Mouse (Mus musculus) cerebellum, postnatal 14 days (tissue): ENCODE data around the gene Olfr716.
"Not testable (repeated sequence)": the region's sequence is repeated elsewhere in the genome, so short reads cannot be mapped to it uniquely, and the experiment has no call there.

Source experiments
- DNase-seq, 2 experiments: peaks; one replicate each; pipeline ENCODE4 v3.0.0; 2021; ENCODE audit warnings: mixed read lengths in 2 of 2

Olfr716 gene

DNA sequence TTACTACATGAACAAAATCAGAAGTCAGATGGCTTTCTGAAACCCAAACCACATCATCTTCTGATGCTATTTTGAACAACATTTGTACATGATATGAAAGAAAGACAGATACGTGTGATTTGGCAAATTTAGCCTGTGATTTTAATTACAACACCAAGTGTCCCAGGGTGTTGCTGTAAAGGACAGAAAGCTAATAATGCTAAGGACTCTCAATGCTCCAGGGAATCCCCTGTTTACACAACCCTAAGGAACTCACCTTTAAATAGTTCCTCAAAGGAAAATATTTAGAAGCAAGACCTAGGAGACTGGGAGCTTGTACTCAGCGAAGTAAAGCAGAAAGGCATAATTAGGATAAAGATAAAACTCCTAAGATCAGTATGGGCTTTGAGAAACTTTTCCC is at the start of gene Olfr716:
TSS of gene Olfr716 (plus strand) at position 301 of the 400 bp plus-strand sequence.
- DNase-seq = not testable (repeated sequence)

DNA sequence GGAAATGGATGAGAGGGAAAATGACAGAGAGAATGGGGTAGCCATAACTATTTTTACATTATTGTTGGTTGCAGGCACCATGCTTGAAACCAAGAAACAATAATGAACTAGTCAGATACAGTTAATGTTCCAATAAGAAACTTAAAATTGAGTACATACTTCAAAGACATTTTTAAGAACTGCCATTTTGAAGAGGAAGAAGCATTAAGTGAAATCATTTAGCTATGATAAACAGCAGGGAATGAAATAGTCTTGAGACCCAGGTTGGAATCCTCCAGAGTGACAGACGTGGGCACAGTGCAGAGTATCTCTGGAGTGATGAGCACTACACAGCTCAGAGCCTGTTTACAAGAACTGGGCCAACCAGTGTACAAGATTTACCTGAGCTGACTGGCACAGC is 45.2 kb upstream of the Olfr716 start, which contains the start of gene Olfr17:
TSS of gene Olfr17 (plus strand) at position 301 of the 400 bp plus-strand sequence.
- no peak for DNase-seq

DNA sequence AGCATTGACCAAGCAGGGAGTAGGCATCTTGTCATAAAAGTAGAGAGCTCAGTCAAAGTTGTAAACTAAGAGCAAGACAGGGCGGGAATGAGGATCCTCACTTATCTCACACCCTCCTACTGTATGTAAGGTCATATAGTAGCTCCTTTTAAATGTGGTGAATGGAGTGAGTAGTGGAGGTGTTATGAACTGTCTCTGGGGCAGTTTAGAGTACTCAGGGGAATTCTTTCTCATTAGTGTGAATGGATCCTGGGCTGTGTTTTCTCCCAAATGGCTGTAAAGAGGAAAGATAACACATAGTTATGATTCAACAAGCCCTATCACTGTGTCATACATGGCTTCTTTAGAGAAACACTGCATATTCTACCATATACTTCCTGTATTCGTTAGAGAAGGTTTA is 27.9 kb upstream of the Olfr716 start, which contains the start of gene Olfr715b:
TSS of gene Olfr715b (minus strand) at position 101 of the 400 bp plus-strand sequence.
- not testable (repeated sequence) for DNase-seq

DNA sequence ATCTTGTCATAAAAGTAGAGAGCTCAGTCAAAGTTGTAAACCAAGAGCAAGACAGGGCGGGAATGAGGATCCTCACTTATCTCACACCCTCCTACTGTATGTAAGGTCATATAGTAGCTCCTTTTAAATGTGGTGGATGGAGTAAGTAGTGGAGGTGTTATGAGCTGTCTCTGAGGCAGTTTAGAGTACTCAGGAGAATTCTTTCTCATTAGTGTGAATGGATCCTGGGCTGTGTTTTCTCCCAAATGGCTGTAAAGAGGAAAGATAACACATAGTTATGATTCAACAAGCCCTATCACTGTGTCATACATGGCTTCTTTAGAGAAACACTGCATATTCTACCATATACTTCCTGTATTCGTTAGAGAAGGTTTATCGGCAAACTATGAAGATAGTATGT is 7.1 kb upstream of the Olfr716 start, which contains the start of gene Olfr715:
TSS of gene Olfr715 (minus strand) at position 101 of the 400 bp plus-strand sequence.
- not testable (repeated sequence) for DNase-seq

DNA sequence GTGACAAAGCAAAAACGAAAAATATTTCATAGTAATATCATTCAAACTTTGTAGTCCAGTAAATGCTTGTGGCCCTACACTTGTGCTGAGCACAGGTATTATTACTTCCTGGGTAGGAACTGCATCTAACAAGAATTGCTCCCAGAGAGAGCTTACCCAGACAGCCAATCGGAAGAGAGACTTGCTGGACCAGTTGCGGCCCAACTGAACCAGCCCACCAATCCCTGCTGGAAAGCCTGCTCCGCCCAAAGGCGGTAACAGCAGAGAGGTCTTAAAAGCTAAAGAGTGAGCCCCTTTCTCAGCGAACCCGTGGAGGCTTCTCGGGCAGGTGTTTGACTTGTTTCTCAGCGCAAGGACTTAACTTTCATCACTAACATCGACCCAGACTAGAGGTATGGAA is 28.6 kb downstream of the Olfr716 start, which contains the start of gene Nlrp14:
TSS of gene Nlrp14 (plus strand) at position 301 of the 400 bp plus-strand sequence.
- DNase-seq = no peak

DNA sequence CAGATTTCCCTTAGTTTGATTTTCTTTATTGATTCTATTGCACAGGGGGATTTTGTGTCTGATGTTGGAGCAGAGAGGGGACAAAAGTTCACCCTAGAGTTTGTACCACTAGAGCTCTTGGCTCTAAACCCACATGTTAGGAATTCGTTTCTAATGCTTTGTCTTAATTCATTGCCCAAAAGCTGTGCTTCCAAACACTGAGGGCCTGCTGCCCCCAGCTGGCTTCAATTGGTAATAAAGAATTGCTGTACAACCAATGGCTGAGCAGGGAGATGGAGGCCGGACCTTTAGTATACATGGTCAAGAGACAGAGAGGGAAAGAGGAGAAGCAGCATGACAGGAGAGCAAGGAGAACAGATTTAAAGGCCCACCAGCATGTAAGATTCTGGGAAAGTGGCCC is 42.3 kb downstream of the Olfr716 start:
- no peak for DNase-seq
